Mouse (Mus musculus) cerebellum, adult 11 months (tissue): ENCODE measurements around the gene Tmem39a.

Experiments
- DNase-seq: peaks from one replicate; pipeline ENCODE4 v3.0.0; 2022

The Tmem39a gene

DNA sequence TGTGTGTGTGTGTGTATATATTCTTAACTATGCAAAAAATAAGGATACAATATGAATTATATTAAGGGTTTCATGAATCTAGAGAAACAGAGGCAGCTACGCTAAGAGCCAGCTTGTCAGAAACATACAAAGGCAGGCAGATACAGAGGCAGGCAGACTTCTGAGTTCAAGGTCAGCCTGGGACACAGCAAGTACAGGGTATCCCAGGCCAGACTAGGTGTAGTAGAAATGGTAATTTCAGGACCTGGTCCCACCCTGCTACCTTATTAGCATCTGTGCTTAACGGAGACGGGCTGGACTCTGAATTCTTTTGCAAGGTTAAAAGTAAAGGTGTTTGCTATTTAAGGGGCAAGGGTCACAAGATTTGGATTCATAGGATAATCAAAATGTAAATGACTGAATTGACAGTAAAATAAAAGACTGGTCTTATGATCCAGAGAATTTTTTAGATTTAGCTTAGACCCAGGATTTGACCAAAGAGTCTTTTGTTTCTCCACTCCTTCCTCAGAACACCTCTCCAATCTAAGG lies at the start of gene Tmem39a:
Gene Tmem39a, plus strand, starts transcription at position 478 of the 528 bp plus-strand sequence.
- DNase-seq, result no peak

DNA sequence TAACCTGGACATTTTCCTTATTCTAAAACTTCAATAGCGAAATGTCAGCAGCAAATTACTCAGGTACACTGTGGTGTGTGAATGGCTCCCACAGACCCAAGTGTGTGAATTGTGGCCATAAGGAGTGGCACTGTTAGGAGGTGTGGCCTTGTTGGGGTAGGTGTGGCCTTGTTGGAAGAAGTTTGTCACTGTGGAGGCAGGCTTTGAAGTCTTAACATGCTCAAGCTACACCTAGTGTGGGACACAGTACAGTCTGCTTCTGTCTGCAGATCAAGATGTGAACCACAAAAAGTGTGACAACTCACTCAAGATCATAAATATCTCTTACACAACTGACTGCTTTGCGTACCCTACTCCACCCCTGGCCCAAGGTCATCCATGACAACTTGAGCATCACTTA lies 47.7 kb upstream of the Tmem39a start:
- DNase-seq, result no peak

DNA sequence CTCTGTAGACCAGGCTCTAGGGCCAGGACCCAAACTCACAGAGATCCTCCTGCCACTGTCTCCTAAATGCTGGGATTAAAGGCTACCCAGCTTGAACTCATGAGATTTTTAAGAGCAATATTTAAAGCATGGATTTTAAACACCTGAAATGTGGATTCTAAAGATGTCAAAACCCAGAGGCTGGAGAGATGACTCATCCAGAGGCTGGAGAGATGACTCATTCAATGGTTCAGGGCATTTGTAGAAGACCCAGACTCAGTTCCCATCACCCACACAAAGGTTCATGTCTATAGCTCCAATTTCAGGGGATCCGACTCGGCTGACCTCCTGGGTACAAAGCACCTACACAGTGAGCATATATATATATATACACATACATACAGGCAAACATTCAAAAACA lies 39.4 kb upstream of the Tmem39a start:
- no peak for DNase-seq

DNA sequence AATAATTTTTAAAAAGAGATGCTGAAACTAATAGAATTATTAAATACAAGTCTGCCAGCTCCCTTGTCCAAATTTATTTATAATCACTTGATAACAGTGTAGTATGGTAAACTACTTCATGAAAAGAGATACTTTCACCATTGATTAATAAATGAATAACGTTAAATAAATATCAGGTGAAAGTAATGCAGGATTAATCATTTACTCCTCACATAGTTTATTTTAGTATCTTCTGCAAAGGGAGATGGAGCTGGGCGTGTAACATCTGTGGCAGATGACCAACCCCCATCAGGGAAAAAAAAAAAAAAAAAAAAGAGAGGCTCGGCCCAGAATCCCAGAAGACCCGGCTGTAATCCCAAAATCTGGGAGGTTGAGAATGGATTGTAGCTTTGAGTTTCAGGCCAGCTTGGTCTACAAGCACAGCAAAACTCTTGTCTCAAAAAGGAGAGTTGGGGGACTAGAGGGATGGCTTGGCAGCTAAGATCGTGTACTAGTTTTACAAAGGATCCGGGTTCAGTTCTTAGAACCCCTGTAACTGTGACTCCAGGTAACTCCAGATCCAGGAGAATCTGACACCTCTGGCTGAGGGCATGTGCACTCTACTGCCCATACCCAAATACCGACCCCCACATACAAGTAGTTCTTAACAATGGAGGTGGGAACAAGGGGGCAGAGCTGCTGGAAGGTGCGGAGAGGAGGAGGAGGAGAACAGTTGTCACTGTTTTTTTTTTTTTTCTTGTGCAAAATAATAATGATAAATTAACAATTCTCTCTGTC lies 37.1 kb upstream of the Tmem39a start:
- DNase-seq, result no peak

DNA sequence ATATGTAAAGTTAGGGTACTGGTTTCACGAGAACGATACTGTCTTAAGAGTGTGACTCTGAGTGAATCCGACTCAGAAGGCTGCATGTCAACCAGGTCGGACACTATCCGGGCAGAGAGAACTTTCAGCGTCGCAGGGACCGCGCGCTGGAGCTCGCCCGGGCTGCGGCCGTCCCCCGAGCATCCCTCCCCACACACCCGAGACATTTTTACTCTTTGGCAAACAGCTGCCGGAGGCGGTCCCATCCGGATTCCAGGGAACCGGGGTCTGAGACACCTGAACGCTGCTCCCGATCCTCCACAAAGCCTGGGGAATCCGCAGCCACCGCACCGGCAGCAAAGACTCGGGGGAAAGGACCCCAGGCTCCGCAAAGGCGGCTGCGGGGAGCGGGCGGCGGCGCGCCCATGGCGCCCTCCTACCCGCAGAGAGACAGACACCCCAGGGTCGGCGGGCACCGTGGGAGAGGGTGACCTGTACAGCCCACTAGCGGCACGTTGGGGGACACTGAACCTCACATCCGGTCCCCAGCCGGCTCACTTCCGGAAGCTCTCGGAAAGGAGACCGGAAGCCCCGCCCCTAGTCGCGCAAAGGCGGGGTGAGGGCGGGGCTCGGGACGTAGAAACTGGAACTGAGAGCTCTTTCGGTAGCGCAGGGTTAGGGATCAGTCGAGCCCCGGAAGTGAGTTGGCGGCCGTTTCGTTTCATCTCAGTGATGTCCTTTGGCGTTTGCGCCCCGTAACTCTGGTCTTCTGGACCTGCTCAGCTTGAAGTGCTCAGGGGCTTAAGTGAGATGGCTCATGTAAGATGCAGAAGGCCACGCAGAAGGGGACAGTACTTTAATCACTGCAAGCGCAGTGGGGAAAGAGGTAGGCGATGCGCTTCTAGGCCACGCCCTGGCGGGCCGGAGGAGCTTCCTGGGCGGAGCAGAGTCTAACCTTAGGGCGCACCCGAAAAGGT lies 36.1 kb upstream of the Tmem39a start, which contains the start of gene Timmdc1:
Gene Timmdc1, minus strand, starts transcription at position 535 of the 956 bp plus-strand sequence.
- peak; percentile 95 for DNase-seq

DNA sequence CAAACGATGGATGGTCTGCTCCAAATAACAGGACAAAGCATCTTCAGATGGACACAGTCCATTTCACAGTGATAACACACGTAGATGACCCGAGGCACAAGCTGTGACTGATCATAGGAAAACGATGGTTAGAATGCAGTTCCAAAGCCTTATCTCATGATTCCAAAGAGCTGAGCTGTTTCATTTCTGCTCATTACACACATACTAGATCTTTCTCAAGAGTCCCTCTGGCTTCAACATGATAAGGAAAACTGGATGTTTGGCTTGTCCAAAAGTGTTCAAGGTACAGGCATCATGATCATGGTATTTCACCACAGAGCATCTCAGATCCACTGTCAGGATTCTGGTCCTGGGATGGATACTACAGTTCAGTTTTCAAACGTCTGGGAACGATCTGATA lies 32.2 kb upstream of the Tmem39a start:
- no peak for DNase-seq

DNA sequence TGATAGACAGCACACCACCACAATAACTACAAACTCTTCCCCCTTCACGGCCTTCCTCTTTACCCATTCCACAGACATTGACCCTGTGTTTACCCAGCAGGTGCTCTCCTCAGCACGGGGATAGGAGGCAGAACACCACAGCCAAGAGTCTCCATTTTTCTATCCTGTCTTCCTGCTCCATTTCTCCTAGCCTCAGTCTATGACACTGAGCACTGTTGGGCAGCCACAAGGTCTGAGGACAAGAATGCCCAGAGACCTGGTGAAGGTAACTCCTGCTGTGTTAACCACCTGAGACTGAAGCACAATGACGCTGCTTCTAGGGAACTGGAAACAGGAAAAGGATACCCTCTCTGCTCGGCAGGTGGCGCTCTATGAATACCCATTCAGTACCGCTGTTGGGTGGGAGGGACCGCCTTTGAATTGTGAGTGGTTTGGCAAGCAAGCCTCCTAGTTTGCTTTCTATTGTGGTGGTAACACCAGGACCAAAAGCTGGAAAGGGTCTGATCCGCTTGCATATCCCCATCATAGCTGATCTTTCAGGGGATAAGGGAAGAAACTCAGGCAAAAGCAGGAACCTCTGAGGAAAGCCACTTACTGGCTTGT lies 21.9 kb upstream of the Tmem39a start:
- DNase-seq, result peak; percentile 41

DNA sequence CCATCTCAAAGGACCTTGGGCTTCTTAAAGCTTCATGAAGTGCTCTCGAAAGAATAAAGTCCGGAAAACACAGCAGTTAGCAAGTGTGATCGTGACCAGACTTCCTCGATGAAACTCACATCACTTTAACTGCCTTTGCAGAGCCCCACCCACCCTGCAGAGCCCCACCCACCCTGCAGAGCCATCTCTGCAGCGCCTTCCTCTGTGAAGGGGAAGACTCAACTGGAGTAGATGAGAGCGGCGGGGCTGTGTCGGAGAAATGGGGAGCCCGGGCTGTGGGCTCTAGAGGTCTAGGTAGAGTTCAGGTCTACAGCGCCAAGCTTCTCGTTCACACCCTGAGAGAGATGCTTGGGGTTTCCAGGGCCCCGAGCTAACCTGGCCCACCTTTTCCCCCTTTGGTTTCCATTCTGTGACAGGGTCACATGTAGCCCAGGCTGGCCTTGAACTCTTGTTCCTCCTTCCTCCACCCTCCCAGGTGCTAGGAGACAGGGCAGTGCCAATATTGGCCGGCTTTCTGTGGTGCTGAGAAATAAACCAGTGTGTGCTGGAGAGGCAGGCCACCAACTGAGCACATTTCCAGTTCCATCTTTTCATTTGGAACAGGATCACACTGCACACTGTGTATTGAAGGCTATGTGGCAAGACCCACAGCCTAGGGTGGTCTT lies 19.6 kb upstream of the Tmem39a start:
- no peak for DNase-seq

DNA sequence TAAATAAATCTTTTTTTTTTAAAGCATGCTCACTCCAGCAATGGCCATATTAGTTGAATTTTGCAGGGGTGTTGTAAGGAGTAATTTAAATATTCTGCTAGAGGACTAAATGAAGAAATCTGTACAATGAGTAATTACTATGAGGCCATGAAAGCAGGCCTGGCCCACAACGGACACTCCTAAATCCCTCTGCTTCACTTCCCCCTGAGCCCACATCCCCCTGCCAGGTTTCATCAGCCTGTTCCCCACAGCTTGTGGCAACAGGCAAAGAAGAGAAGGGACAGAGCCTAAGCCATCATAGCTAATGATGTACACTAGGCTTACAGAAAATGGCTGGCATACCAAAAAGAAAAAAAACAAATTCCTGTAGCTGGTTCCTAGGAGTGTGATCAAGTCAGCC lies 10.5 kb upstream of the Tmem39a start:
- no peak for DNase-seq

DNA sequence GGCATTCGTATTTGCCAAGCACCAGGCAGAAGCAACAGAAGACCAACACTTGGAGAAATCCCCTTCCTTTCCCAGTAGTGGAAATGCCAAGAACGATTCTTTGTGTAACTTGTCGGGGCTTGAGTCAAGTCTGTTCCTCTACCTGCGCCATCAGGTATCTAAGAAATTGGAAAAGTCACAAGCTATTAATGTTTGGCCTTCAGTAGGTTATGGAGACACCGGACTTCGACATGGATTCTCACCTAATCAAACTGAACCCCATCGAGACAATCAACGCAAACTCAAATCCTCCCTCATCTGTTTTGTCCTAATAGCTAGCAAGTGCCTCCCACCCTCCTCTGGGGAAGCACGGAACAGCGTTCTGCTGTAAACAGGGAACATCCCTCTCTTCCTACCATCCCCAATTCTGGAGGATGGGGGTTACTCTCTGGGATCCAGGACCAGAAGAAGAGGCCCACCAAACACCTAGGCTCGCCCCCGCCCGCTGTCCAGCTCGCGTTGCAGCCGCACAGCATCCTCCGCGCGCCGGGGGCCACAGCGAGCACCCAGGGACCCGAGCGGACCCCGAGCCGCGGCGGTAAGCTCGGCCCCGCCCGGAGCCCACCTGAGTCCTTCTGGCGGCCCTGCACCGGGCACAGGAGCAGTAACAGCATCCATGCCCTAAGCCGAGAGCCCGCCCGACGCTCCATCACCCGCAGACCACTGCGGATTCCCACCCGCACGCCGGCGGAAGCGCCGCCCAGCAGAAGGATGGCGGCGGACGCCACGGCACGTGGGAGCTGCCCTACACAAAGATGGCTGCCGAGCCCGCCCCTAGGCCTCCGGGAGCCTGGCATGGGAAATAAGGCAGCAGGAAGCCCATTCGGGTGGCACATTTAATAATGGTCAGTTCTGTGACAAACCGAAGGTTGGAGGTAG lies 8.8 kb upstream of the Tmem39a start, which contains the start of gene Poglut1:
Gene Poglut1, minus strand, starts transcription at position 780 of the 918 bp plus-strand sequence.
- DNase-seq, result peak; percentile 79

DNA sequence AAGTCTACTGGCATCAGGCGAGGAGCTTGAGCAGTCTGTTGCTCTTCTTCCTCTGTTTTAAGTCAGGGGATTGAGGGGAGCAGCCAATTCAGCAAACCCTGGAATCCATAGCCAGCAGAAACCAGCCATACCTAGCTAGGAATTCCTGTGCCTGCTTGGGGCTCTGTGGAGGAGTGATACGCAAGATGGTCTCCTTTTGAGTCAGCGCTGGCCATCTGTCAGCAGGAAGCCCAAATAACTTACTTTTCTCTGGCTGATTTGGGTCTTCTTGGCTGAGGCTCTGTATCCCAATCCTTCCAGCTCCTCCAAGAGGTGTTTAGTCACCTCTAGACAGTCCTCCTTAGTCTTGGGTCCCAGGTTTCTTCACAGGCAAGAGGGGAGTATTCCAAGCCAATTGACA lies 2.5 kb upstream of the Tmem39a start:
- DNase-seq, result no peak

DNA sequence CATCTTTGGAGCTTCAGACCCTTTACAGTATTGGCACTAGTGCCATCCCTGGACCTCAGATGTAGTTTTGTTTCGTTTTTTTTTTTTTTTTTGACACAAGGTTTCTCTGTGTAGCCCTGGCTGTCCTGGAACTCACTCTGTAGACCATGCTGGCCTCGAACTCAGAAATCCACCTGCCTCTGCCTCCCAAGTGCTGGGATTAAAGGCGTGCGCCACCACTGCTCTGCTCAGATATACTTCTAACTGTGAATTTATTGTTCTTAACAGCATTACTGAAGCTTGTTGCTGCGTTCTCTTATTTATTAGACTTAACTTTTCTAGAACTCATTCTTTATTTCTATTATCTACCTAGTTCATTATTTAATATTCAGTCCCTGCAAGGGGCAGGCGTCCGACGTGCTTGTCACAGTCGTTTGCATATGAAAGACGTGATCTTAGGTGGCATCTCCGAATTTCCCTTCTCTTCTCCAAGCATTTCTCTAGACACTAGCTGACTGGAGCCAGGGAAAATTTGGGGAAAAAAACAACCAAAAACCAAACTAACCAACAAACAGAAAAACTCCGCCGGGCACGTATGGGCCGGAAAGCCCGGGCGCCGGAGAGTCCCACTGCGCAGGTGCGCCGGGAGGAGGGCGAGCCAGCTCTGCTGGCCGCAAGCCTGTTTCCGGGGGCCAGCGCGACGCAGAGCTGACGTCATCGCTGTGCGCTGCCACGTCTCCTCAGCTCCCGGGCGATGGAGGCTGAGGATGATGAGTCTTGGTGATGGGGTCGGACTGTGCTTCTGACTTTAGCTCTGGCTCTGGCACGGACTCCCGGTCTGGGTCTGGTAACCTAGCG lies 3.9 kb downstream of the Tmem39a start:
- DNase-seq, result peak; percentile 94

DNA sequence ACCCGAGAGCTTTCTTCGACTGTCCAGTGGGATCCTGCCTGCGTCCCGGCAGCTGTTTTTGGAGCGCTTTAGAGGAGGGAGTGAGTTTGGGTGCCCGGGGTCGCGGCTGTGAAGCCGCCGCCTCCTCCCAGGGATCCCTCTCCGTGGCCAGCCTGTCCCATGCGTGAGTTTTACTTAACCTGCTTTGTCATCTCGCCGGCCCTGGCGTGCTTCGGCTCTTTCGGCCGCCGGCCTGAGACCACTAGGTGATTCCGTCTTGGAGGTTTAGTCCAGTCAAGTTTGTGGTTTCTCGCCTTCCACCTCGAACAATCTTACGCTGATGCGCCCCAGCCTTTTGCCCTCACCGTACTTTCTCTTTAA lies 4.5 kb downstream of the Tmem39a start:
- DNase-seq, result no peak

DNA sequence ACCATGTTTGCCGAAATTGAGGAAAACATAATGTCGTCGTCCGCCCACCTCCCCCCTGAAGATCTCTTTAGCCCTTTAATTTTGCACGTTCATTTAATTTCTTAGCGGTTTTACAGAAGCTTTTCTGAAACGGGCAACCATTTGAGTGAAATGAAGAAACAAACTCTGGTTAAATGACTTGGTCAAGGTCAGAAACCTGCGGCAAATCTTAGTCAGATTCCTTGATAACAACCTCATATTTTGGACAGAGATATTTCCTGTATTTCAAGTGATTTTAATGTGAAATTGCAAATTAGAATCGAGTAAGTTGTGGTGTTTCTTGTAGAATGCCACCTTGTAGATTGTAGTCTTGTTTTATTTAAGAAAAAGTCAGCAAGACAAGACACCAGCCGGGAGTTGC lies 5.0 kb downstream of the Tmem39a start:
- no peak for DNase-seq

DNA sequence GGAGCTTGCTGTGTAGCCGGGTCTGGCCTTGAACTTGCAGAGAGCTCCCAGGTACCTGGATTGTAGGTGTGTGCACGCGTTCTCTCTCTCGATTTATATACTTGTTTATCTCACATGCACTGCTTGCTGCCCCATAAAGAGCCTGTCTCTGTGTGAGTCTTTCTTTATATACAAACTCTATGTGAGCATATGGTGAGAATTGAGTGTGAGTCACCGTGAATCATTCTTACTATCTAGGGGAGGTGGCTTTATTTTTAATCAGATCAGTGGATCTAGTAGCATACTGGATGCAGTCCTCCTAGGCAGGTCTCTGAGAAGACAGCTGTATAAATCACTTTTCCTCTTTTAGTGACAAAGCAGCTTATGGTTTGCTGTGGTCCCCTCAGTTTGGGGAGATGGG lies 9.7 kb downstream of the Tmem39a start:
- DNase-seq, result no peak

DNA sequence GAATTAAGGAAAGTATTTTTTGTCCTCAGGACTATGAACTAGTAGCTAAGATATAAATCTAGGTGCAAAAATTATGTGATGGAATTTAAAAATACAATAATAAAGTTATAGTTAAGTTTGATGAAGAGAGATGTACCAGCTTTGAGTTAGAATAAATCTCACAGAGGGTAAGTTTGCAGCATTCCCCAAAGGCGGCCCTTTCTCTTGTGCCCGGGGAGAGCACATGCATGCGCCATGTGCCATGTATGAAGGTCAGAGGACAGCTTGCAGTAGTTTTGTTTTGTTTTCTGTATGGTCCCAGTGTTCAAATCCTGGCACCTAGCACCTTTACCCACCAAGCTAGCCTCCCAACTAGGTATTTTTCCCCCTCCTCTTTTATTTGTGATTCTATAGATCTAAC lies 13.0 kb downstream of the Tmem39a start:
- DNase-seq, result no peak

DNA sequence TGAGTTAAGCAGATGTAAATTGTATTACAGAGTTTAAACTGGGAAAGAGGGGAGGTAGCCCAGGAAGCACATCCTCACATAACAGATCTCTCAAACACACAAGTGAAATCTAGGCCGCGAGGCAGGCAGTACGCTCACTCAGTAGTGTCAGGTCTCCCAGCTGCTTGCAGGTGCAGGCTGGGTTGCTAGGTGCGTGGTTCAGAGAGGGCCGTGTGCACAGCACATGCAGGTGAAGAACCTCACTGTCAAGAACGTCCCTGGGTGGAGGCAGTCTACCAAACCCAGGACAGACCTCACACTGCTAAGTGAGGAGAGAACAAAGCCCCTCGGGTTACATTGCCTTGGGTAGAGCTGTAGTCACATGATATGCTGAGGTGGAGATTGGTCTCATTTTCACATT lies 26.3 kb downstream of the Tmem39a start:
- no peak for DNase-seq

DNA sequence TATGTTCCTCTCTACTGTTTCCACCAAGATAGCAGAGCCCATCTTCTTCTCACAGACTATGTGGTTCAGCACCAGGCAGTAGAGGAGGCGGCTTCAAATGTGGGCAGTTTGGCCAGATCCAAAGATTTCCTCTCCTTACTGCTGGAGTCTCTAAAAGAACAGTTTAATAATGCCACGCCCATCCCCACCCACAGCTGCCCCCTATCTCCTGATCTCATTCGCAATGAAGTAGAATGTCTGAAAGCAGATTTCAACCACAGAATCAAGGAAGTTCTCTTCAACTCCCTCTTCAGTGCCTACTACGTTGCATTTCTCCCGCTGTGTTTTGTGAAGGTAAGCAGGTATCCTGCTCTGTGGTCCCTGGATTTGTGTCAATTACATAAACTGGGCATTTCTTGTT lies 26.7 kb downstream of the Tmem39a start:
- DNase-seq, result no peak

DNA sequence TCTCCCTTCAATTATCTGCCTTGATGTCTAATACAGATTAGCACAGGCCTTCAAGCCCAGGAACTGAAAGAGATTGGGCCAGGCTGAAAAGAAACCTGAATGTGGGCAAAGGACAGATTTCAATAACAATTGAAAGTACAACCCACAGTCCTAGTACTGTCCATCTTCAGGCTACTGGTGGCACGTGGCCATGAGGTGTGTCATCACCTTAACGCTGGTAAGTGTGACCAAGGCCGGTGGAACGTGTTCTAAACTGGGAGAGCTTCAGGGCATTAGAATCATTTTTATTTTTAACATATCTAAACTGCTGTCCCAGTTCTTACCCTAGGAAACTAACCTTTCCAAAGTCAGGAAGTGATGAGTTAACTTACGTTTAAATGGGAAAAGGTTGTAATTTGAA lies 28.7 kb downstream of the Tmem39a start:
- DNase-seq, result no peak

DNA sequence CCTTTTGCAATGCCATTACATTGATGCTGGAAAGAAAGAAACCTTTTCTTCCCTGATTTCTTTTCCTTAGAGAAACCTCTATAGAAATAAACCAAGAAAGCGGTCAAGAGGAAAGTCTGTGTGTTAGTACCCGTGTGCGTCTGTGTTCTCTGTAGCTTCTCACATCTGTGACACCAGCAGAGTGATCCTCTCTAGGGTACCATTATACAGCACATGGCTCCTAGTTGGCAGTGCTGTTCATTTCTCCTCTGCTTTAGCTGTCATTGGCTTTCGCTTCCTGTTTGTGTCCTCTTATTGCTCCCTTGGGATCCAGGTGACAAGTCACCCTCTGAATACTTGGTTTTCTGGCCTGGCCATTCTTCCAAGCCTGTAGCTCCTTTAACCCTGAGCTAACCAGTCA lies 29.1 kb downstream of the Tmem39a start:
- DNase-seq, result no peak

DNA sequence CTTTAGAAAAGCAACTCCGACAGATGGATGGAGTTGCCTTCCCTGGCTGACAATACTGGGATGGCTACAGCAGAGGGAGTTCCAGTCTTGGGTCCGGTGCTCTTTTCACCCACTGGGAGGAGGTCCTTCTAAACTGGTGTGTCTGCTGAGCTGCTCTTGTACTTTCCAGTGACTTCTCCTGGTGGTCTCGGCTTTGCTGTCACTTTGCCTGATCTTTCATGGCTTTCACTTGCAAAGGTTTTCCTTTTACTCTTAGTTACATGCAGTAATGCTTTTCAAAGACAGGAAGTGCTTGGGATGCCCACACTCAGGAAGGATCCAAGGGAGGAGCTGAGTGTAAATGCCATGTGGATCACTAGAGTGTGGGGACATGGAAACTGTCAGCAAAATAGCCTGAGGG lies 33.0 kb downstream of the Tmem39a start:
- no peak for DNase-seq
